Mouse (Mus musculus) kidney, postnatal 4 days (tissue): ENCODE measurements around the gene Emg1.

Experiments used
- DNase-seq, 2 experiments: peaks; one replicate each; pipeline ENCODE4 v3.0.0; 2021; ENCODE audit warnings: mixed read lengths in 2 of 2

Gene Emg1

DNA sequence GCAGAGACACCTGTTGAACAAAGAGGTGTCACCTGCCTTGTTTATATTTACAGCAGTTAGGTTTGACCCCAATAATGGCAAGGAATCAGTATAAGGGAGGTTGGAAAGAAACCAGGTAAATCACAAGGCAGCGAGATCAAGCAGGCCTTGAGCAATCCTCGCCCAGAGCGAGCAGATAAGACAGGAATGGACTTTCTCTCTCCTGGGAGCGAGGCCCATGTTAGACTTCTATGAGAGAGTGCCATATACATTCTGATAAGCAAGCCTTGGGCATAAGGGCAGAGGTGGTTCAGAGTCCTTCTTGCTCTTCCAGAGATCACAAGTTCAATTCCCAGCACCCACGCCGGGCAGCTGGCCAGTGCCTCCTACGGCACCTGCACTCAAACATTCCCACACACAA lies 33.2 kb downstream of the Emg1 start:
- DNase-seq, result no peak

DNA sequence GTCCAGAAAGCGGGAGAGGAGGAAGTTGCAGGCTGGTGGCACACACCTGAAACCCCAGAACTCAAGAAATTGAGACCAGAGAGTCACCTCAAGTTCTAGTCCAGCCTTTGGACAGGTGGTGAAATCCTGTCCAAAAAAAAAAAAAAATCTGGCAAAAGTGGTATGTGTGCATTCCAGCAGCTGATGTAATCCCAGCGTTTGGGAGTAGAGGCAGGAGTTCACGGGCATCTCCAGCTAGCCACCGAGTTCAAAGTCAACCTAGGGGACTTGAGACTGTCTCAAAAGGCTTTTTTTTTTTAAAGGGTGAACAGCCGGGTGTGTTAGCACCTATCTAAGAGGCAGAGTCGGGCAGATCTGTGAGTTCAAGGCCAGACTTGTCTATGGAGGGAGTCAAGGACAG lies 35.8 kb downstream of the Emg1 start:
- DNase-seq, result no peak

DNA sequence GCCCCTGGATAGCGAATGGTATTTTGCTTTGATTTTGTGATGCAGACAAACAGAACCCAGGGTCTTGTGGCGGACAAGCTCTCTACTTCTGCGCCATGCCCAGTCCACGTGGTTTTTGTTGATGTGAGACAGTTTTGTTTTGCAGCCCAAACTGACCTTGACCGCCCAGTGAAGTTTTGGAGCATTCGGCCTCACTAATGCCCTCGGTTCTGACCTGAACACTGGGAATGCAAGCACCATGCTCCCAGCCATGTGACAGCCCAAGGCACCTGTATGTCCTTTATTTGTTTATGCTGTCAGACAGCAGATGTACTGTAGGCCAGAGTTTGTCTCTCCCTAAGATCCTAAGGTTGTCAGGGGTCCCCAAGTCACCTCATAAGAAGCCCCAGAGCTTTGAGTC lies 37.4 kb downstream of the Emg1 start:
- DNase-seq, result no peak

DNA sequence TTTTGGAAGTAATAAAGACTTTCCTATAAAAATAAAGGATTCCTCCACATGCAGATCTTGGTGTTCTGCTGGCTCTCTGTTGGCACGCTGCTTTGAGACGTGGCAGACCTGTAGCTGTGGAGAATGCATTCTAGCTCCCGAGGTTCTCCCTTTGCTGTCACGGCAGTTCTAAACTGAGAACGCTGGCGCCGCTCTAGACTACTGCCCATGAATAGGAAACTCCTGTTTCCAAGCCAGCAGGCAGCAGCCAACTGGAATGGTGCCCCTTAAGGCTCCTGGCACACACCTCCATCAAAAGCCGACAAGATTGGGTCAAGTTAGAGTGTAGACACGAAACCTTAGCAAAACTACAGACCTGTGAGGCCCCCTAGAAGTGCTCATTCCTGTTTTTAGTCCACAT lies 38.4 kb downstream of the Emg1 start:
- no peak for DNase-seq

DNA sequence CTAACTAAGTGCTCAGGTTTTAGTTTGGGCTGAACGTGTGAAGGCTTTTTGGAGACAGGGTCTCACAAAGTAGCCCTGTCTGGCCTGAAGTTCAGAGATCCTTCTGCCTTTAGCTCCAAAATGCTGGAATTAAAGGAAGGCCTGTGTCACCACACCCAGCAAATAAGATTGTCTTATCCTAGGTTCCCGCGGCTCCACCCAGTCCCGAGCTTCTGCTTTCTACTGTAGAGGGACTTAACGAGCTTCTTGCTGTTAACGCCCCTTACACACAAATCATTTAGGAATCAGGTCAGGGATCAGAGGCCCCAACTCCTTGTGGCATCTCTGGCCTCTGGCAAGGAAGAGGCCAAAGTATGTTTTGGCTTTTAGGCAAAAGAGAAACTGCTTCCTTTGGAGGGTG lies 39.9 kb downstream of the Emg1 start:
- DNase-seq, result no peak

DNA sequence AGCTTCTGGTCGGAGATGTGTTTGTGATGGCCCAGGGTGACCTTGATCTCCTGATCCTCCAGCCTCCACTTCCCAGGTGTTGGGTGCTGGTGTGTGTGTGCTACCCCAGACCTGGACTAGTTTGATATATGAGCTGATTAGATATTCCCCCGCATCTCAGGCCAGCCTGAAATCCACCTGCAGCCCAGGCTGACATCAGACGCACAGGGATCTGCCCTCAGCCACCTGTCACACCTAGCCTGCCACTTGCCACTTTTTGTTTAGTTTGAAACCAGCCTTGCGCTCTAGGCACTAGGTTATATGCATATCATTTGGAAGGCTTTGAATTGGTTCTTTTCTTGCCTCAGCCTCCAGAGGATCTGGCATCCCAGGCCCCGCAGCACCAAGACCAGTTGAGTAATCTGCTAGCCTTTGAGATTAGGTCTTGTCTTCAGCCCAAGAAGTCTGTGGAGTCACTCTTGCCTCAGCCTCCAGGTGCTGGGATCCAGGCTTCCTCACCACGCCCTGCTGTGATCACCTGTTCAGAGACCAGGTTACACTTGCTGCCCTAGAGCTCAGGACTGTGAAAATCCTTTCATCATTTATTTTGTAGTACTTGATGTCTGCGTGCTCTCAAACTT lies 41.6 kb downstream of the Emg1 start:
- DNase-seq, result no peak

DNA sequence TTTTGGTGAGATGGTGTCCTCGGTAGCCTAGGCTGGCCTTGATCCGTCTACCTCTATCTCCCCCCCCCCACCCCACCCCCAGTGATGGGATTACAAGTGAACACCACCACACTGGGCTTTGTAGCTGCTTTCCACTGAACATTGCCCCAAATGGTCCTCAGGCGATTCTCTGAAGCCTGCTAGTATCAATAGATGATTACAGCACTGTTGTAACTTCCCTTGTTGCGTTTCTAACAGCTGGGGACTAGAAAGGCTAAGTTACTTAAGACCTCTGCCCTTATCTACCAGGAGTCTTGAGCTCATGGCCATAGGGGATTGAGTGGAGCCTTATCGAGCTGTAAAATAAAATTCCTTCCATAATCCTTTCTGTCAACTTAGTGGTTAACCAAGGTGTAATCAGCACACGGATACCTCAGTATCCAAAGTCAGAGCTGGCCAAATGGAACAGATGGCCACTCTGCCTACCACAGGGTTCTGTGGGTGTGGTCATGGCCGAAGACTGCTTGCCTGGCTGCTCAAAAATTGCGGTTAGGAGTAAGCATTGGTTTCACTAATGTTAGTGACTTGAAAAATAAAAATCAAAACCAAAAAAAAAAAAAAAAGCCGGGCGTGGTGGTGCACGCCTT lies 42.6 kb downstream of the Emg1 start:
- DNase-seq, result no peak

DNA sequence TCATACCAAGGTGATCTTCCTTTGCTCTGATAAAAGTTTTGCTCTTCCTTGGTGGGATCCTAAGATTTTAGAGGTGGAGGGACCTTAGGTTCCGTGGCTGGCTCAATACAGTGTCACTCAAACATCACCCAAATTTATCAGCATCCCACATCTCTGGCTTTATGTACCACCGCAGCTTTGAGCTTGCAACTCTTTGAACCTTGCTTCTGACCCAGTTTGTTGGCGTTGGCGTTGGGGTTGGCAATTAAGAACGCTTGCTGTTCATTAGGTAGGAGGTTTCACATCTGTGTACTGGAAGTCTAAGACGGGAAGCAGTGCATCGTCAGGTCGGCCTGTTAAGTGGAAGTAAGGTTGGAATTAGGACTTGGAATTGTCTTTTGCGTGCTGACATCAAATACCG lies 47.0 kb downstream of the Emg1 start:
- DNase-seq, result no peak

DNA sequence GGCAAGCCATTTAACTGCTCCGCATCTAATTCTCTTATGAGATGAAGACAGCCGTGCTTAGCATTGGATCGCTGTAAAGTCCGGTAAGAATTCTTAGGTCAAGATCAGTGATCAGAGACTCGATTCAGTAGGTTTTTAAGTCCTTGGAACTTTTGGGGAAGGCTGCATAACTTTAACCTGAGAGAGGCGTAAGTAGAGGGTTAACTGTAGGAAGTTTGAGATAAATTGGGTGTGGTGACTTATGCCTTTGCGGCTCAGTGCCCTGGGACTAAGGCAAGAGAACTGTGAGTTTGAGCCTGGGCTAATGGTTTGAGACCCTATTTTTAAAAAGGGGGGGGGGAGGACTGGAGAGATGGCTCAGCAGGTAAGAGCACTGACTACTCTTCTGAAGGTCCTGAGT lies 47.7 kb downstream of the Emg1 start:
- DNase-seq, result no peak

DNA sequence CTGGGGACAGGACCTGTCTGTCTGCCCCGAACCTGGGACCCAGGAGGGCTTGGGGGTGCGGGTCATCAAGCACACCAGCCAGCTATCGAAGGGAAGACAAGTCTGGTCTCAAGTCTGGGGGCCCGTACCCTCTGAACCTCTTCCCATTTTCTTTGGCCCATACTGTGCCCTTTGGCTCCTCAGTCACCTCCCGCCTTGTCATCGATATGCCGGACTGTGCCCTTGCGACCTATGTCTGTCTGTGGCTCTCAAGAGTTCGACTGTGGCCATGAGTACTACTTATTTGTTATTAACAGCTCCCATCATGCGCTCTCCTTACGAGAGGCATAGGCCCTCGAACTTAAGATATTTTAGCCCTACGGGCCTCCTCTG lies 48.6 kb downstream of the Emg1 start:
- DNase-seq, result no peak

DNA sequence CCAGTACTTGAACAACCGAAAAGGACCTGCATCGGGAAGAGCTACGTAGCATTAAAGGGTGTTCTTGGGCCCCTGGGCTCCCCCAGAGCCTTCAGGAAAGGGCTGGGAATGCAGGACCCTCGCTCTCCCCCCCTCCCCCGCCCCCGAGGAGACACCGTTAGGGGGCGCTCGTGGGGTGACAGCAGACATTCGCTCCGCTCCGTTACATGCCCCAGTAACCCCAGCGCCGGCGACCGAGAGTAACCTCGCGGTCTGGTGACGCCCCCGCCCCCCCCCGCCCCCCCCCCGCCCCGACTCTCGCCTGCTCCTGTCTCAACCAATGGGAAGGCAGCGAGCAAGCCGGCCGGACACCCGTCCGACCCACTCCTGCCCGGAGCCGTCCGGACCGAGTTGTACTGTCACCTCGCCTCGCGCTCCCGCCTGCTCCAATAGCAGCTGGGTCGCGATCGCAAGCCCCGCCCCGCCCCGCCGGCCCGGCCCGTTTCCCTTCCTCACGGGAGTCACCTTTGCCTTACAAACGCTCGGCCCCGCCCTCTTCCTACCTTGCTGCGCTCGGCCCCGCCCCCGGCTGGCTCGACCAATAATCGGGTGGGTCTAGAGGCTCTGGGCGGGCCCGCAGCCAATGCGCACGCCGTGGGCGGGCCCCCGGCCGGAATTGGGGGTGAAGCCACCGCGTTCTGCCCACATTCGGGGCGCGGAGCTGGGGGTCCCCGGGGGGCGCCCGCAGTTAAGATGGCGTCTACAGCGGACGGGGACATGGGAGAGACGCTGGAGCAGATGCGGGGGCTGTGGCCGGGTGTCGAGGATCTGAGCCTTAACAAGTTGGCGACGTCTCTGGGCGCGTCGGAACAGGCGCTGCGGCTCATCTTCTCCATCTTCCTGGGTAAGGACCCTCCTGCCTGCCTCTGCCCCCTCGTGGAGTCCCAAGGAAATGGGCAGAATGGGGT lies 49.2 kb downstream of the Emg1 start, which contains the start of gene Lpcat3:
Gene Lpcat3, plus strand, starts transcription at position 551 of the 947 bp plus-strand sequence.
- peak; percentile 99 to 100 for DNase-seq

DNA sequence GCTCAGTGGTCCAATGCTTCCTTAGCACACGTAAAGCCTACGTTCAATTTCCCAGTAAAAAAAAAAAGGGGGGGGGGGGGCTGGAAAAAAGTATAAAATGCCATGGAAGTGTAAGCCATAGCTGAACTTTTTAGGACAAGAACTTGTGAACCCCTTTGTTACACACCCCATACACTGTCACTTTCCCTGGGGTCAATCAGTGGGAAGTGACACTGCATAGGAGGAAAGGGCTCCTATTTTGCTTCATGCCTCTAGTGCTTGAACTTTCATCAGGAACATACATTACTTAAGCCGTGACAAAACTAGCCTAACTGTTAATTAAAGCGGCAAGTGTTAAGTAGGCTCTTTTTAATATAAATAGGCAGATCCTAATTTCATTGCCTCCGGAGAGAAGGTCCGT lies 50.0 kb downstream of the Emg1 start:
- DNase-seq, result no peak

DNA sequence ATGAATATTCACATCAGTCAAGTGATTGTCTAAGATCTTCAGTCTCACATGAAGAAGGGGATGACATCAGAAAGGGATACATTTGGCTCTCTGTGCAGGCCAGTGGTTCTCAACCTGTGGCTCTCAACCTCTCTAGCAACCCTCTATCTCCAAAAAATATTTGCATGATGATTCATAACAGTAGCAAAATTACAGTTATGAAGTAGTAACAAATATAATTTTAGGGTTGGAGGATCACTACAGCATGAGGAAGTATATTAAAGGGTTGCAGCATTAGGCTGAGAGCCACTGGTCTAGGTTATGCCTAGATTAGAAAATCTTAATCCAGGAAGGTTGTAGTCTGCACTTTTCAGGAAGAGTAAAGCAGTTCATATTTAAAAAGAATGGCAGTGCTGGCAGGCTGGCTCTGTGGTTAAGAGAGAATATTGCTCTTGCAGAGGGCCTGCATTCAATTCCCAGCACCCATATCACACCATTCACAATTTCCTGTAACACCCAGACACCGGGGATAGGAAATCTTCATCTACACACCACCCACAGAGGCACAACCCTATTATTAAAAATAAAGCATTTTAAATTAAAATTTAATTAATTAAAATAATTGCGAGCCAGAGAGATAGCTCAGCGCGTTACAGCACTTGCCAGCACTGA lies 50.7 kb downstream of the Emg1 start:
- no peak for DNase-seq

DNA sequence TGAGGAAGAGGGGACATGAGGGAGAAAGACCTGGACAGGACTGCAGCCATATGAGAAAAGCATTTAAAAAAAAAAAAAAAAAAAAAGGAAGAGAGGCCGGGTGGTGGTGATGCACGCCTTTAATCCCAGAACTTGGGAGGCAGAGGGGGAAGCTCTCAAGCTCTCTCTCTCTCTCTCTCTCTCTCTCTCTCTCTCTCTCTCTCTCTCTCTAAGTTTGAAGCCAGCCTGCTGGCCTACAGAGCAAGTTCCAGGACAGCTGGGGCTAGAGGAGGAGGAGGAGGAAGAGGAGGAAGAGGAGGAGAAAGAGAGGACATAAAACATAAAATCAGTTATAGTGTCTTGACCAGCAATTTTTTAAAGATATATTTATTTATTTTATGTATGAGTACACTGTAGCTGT lies 53.9 kb downstream of the Emg1 start:
- no peak for DNase-seq

DNA sequence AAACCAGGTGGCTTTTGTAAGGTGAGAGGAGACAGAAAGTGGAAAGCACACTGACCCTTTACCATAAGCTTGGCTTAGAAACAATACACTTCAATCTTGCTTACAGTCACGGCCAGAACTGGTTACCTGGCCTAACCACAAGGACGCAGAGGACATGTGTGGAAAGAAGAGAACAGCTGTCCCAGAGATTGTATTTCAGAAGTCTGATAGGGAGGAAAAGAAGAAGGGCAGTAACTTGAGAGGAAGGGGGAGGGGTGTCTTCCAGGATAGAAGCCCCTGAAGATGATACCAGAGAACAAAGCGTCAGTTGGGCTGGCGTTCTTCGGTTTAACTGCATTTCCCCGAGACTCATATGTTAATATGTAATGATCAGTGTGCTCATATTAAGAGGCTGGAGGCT lies 56.1 kb downstream of the Emg1 start:
- DNase-seq, result no peak
